Mouse (Mus musculus) lung, postnatal 25 days (tissue): Measurements from ENCODE around the gene Sucla2.
"Not testable (repeated sequence)": the region's sequence is repeated elsewhere in the genome, so short reads cannot be mapped to it uniquely, and the experiment has no call there.

Experiments used
- DNase-seq: peaks from one replicate; pipeline ENCODE4 v3.0.0; 2022; ENCODE audit warnings: low spot score

The Sucla2 gene

DNA sequence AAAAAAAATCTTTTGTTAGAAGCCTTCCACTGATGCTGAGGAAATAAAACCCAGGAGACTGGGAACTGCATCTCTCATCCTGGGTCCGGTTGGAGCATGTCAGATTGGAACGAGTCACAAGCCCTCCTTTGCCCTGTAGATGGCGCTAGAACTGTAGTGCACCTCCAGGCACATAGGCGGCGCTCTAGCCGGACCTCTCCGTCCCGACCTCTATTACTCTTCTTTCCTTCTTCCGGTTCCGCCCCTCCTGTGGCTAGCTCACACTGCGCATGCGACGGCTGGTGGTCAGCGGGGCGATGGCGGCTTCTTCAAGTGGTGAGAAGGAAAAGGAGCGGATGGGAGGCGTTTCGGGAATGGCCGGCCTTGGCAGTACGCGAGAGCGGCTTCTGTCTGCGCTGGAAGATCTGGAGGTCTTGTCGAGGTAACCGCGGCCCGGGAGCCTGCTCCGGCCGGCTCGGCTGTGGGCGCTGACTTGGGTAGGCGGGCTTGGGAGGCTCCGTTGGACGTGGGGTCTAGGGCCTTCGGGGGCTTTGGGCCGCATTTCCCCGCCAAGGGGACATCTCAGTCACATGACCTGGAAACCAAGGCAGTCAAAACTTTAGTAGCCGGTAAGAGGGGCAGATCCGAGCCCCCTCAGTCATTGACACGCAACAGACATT is 15.2 kb upstream of the Sucla2 start, which contains the start of gene Med4:
TSS of gene Med4 (plus strand) at position 261 of the 659 bp plus-strand sequence.
- DNase-seq: peak; percentile 95

DNA sequence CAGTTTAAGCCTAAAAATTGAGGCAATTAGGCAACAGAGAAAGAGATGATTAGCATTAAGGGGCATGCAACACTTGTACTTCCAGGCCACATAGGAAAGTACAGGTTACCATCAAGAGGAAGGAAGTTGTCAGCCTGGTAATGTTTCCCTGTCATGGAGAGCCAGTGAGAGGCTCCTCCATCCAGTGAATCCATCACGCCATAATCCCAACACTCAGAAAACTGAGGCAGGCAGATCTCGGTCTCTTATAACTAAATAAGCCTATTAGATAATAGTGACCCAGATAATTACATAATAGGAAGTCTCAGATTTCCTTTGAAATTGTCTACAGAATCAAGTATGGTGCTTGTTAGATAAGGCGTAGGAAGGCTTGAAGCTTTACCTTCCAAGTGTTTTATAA is 983 bp upstream of the Sucla2 start:
- no peak for DNase-seq

DNA sequence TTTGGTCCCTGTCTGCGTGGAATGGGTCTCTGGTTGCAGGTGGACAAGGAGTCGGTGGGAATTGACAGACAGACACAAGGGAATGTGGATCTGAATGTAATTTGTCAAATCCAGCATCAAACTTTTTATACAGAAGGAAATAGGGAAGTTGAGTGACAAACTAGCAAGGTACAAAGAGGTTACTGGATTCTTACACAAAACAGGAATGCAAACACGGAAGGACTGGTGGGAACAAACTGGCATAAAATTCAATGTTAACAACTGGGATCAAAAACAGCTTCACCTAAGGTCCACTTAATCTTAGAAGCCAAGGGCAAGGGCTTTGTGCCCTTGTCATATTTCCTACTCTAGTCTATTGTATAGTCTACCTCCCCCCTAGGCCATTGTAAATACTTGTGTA is 3.5 kb downstream of the Sucla2 start:
- DNase-seq: not testable (repeated sequence)

DNA sequence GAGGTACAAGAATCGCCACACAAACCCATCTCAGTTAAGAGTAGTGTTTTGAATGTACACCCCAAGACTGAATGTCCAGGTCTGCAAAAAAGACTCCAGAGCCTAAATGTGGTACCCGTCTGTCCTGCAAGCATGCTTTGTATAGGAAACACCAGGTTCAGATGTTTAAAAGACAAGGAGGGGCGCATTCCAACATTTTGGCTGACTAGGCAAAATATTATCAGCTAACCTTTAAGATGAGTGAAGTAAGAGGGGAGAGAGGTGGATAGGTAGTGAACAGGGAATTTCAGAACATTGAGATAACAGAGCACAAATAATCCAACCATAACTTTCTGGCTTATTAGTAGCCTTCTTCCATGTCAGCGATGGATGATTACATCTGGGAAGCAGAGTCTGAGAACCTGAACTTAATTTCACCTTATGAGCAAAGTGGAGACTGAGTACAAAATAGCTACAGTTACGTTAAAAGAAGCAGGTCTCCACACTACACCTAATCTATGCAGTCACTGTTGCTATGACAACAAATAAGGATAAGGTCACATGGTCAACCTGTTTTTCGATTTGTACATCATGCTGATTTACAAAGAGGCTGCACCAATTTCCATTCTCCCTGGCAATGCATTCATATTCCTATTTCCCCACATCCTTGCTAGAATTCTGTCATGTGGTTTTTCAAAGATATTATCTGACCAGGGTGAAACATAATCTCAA is 8.8 kb downstream of the Sucla2 start:
- DNase-seq: no peak

- no peak for DNase-seq
Observed at GRCm38 (mm10) chr14:73535641-73536040, 10.5 kb downstream of the Sucla2 start.

DNA sequence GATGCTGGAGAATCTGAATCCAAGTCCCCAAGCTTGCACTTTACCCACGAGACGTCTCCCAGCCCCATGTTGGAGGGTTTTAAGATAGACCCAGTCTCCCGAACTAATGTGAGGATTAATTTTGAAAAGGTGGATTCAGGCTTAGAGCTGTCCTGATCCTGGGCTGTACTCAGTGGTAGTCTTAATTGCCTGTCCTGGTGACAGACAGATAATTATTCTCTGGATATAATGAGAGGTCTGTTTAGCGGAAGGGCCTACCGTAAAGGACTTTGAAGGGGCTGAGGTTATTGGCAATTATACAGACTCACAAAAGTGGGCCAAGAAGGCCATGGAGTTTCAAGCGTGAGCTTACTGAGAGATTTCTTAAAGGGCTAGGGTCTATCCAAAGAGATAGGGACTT is 18.7 kb downstream of the Sucla2 start:
- no peak for DNase-seq

- no peak for DNase-seq
Observed at GRCm38 (mm10) chr14:73547034-73547433, 21.9 kb downstream of the Sucla2 start.

GRCm38 (mm10) chr14:73548051-73548450 is 22.9 kb downstream of the Sucla2 start, which contains the start of gene Nudt15:
Gene Nudt15 (minus strand): TSS chr14:73548242.
- DNase-seq: no peak

- DNase-seq: no peak
Observed at GRCm38 (mm10) chr14:73550291-73550690, 25.2 kb downstream of the Sucla2 start.

GRCm38 (mm10) chr14:73550732-73551131 is 25.6 kb downstream of the Sucla2 start:
- no peak for DNase-seq

DNA sequence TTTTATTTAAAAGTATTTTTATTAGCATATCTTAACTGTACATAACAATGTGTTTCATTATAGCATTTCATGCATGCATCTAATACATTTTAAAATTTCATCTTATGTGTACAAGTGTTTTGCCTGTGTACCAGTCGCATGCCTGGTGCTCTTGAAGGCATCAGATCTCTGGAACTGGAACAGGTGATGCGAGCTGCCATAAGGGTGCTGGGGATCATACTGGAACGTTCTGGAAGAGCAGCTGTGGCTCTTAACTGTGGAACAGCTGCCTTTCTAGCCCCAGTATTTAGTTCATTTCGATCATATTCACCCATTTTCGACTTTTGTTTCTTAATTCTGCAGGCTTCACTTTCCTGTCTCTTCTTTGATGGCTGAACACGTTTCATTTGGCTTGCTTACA is 26.0 kb downstream of the Sucla2 start:
- DNase-seq: no peak

GRCm38 (mm10) chr14:73552341-73553121 is 27.4 kb downstream of the Sucla2 start:
- peak; percentile 95 for DNase-seq

- DNase-seq: no peak
Observed at GRCm38 (mm10) chr14:73553122-73553696, 28.1 kb downstream of the Sucla2 start.

DNA sequence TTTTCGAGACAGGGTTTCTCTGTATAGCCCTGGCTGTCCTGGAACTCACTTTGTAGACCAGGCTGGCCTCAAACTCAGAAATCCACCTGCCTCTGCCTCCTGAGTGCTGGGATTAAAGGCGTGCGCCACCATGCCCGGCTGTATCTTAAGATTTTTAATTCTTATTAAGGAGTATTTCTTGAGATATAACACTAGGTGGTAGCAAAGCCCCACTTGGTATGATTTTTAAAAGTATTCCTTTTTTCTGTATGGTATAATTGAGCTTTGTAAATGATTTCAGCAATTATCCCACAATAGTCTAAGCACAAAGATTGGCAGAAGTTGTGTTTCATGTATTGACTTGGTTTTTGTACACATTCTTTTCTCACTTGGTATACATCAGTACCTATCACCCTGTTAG is 44.7 kb downstream of the Sucla2 start:
- DNase-seq: not testable (repeated sequence)

DNA sequence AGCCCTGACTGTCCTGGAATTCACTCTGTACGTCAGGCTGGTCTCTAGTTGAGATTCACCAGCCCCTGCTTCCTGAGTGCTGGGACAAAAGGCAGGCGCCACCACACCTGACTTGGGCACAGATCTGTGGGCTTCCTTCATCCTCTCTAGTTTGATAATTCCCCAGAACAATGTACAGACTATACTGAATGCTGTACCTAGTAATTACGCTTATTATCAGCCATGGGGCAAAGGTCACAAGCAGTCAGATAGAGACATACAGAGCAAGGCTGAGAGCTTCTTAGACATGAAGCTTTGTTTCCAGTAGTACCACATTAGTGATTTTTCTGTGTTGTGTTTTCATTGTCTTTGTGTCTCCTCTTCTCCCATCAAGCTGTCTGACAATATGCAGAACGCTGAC is 46.0 kb downstream of the Sucla2 start:
- no peak for DNase-seq

GRCm38 (mm10) chr14:73574053-73574452 is 48.9 kb downstream of the Sucla2 start:
- no peak for DNase-seq

DNA sequence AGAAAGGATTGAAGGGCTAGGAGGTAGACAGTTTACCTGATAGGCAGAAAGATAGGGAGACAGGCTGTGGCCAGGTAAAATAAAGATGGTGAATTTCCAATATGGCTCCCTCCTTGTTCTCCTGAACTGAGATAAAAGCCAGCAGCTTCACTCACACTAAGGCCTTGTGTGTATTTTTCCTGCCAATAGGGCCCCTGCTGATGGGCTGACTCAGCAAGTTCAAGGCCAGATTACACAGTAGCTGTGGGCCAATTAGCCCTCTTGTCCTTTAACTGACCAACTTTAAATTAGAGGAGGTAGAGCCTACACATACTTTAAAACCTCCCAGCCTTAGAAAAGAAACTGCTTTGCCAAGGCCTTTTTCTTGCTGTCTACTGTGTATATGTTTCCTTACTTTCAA is 51.2 kb downstream of the Sucla2 start:
- no peak for DNase-seq

- DNase-seq: no peak
Observed at GRCm38 (mm10) chr14:73588080-73588479, 63.0 kb downstream of the Sucla2 start.

DNA sequence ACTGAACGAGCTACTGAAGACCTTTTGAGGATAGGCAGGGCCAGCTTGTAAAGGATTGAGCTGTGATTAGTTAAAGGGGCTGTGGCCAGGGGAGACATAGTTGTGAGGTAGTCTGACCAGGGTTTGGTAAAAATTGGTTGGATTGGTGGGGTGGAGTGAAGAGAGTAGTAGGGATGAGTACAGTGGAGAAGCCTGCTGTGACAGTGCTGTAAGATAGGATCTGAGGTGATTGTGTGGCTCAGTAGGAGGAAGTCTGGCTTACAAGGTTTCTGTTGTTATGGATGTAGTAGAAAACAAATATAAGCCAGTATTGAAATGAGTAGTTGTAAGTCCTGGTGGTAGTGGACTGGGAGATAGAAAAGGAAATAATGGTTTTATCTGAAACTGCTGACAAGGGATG is 67.0 kb downstream of the Sucla2 start:
- no peak for DNase-seq

GRCm38 (mm10) chr14:73599720-73600119 is 74.6 kb downstream of the Sucla2 start:
- DNase-seq: no peak

DNA sequence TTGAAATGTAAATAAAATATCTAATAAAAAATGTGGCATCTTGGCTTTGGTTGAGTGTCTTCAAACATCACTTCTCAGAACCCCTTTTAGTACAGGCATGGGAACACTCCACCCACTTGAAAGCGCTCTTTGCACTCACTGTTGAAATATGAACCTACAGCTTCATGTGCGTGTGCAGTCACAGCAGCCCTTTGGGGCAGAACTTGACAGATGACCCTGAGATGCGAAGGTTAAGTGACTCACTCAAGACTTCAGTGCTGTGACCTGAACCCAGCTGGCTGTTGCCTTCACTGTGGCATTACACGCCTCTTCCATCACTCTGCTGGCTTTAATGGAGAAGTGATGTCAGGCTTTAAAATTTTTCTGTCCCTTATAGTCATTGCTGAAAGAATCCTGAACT is 82.6 kb downstream of the Sucla2 start:
- DNase-seq: peak; percentile 1

GRCm38 (mm10) chr14:73608668-73609481 is 83.8 kb downstream of the Sucla2 start:
- no peak for DNase-seq
